Mouse (Mus musculus): ENCODE measurements around the gene Mettl7a3.

- TF ChIP-seq MAFK (IDR thresholded peaks at IDR 0.05; ENCODE audit: borderline replicate concordance, low read depth, low read length) (no peak), MEF2A (IDR thresholded peaks at IDR 0.05; ENCODE audit: extremely low read depth, insufficient replicate concordance, low read depth, low read length, poor library complexity, severe bottlenecking) (no peak), SMC3 (IDR thresholded peaks at IDR 0.05; ENCODE audit: low read depth, low read length) (no peak)
Measured at GRCm38 (mm10) chr15:100306201-100306600, 28.5 kb upstream of the Mettl7a3 start.

Data from MEL (cell line).